Mouse (Mus musculus) ES-Bruce4 (cell line): ENCODE measurements at regions not wholly inside any gene's neighbourhood (a gene's known extent, or its start where the extent isn't known, plus 50 kb on each side); places are given as distances from the start of the nearest gene placed in this dataset.

Experiments used
- CTCF ChIP-seq: IDR thresholded peaks from one replicate; pipeline ENCODE4 v1.8.1; 2011; ENCODE audit warnings: low read depth, low read length
- POLR2A ChIP-seq: IDR thresholded peaks from one replicate; pipeline ENCODE4 v1.8.1; 2011; ENCODE audit warnings: low read length; ENCODE audit not compliant: insufficient read depth

- TF ChIP-seq POLR2A: no peak
- TF ChIP-seq CTCF: no peak
Measured at GRCm38 (mm10) chr9:30810290-30810689, 112.0 kb downstream of the Adamts15 start.
